Mouse (Mus musculus): ENCODE measurements at regions not wholly inside any gene's neighbourhood (a gene's known extent, or its start where the extent isn't known, plus 50 kb on each side); places are given as distances from the start of the nearest gene placed in this dataset.

- Histone ChIP-seq H3K9me3 (ENCODE audit: control insufficient read depth, low read length) (no peaks in the 10 kb centered on the region), H3K36me3 (ENCODE audit: control insufficient read depth, insufficient read depth, low read length) (no peaks in the 10 kb centered on the region), H3K27ac (replicated peaks; ENCODE audit: low read depth, low read length) (no peak overlapping the region), H3K4me3 (replicated peaks; ENCODE audit: low read depth, low read length) (no peak overlapping the region), H3K4me2 (ENCODE audit: low read length) (no peak overlapping the region), H3K4me1 (ENCODE audit: control insufficient read depth, insufficient read depth, low read length) (no peaks in the 10 kb centered on the region), H3K9ac (replicated peaks; ENCODE audit: low read length) (no peak overlapping the region), H3K27me3 (ENCODE audit: control insufficient read depth, insufficient read depth, low read length) (no peaks in the 10 kb centered on the region)
- ATAC-seq (ENCODE audit: low FRiP score, low TSS enrichment) (no peak), DNase-seq (no peak)
- 85% methylated on average over 2 of the region's 2 CpGs for WGBS
Observed at GRCm38 (mm10) chr4:4510180-4510920, 282.8 kb downstream of the Impad1 start.

- no peak for ATAC-seq (ENCODE audit: low FRiP score, low TSS enrichment)
- WGBS, result 85% methylated on average over 3 of the region's 3 CpGs
Observed at GRCm38 (mm10) chr4:4509296-4509695, 283.9 kb downstream of the Impad1 start.

GRCm38 (mm10) chr4:4497199-4497598 lies 296.0 kb downstream of the Impad1 start:
- Histone ChIP-seq H3K9me3 (ENCODE audit: control insufficient read depth, low read length) (no peaks in the 10 kb centered on the region), H3K4me1 (ENCODE audit: control insufficient read depth, insufficient read depth, low read length) (no peaks in the 10 kb centered on the region), H3K4me2 (ENCODE audit: low read length) (no peak overlapping the region), H3K27ac (replicated peaks; ENCODE audit: low read depth, low read length) (no peak overlapping the region), H3K27me3 (ENCODE audit: control insufficient read depth, insufficient read depth, low read length) (no peaks in the 10 kb centered on the region), H3K9ac (replicated peaks; ENCODE audit: low read length) (no peak overlapping the region), H3K36me3 (ENCODE audit: control insufficient read depth, insufficient read depth, low read length) (no peaks in the 10 kb centered on the region), H3K4me3 (replicated peaks; ENCODE audit: low read depth, low read length) (no peak overlapping the region)
- 95% methylated on average over 1 of the region's 1 CpGs for WGBS
- ATAC-seq (ENCODE audit: low FRiP score, low TSS enrichment) (no peak), DNase-seq (no peak)

More at GRCm38 (mm10) chr4:4509296-4509695, 283.9 kb downstream of the Impad1 start:
- no peaks in the 10 kb centered on the region for H3K27me3 ChIP-seq (ENCODE audit: control insufficient read depth, insufficient read depth, low read length)
- no peaks in the 10 kb centered on the region for H3K36me3 ChIP-seq (ENCODE audit: control insufficient read depth, insufficient read depth, low read length)
- DNase-seq, result no peak
- H3K9ac ChIP-seq (replicated peaks; ENCODE audit: low read length), result no peak overlapping the region
- H3K9me3 ChIP-seq (ENCODE audit: control insufficient read depth, low read length), result no peaks in the 10 kb centered on the region
- no peak overlapping the region for H3K4me3 ChIP-seq (replicated peaks; ENCODE audit: low read depth, low read length)
- H3K4me2 ChIP-seq (ENCODE audit: low read length), result no peak overlapping the region
- no peak overlapping the region for H3K27ac ChIP-seq (replicated peaks; ENCODE audit: low read depth, low read length)
- no peaks in the 10 kb centered on the region for H3K4me1 ChIP-seq (ENCODE audit: control insufficient read depth, insufficient read depth, low read length)

GRCm38 (mm10) chr4:4496181-4496580 lies 297.0 kb downstream of the Impad1 start:
- Histone ChIP-seq H3K27me3 (ENCODE audit: control insufficient read depth, insufficient read depth, low read length) (no peaks in the 10 kb centered on the region), H3K4me3 (replicated peaks; ENCODE audit: low read depth, low read length) (no peak overlapping the region), H3K36me3 (ENCODE audit: control insufficient read depth, insufficient read depth, low read length) (no peaks in the 10 kb centered on the region), H3K9ac (replicated peaks; ENCODE audit: low read length) (no peak overlapping the region), H3K27ac (replicated peaks; ENCODE audit: low read depth, low read length) (no peak overlapping the region), H3K4me1 (ENCODE audit: control insufficient read depth, insufficient read depth, low read length) (no peaks in the 10 kb centered on the region), H3K9me3 (ENCODE audit: control insufficient read depth, low read length) (no peaks in the 10 kb centered on the region), H3K4me2 (ENCODE audit: low read length) (no peak overlapping the region)
- ATAC-seq (ENCODE audit: low FRiP score, low TSS enrichment) (no peak), DNase-seq (no peak)
- WGBS, result 4% methylated on average over 4 of the region's 4 CpGs

DNA sequence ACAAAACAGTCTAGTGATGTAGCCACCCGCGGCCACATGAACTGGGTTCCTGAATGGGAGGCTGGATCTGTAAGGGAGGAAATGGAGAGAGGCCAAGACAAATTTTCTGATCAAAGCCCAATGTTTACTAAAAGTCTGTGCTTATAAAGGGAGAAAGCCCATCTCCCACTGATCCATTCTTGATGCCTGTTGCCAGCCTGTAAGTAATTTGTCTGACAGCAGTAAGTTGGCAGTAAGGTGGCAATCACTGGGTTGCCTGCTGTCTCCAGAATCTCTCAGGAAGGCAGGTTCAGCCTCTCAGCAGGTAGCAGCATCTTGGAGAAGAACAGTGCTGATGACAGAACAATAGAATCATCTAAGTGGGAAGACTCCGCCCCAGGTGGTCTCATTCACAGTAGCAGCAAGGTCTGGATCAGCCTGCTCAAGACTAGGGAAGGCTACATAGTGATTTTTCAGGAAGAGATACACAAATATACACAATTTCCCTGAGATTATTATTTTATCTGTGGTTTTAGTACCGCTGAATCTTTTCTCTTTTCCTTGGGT lies 327.9 kb downstream of the Impad1 start:
- Histone ChIP-seq H3K4me3 (replicated peaks; ENCODE audit: low read depth, low read length) (no peak overlapping the region), H3K36me3 (ENCODE audit: control insufficient read depth, insufficient read depth, low read length) (no peaks in the 10 kb centered on the region), H3K4me1 (ENCODE audit: control insufficient read depth, insufficient read depth, low read length) (no peaks in the 10 kb centered on the region), H3K9me3 (ENCODE audit: control insufficient read depth, low read length) (no peaks in the 10 kb centered on the region), H3K27ac (replicated peaks; ENCODE audit: low read depth, low read length) (no peak overlapping the region), H3K9ac (replicated peaks; ENCODE audit: low read length) (no peak overlapping the region), H3K27me3 (ENCODE audit: control insufficient read depth, insufficient read depth, low read length) (no peaks in the 10 kb centered on the region), H3K4me2 (ENCODE audit: low read length) (no peak overlapping the region)
- 56% methylated on average over 4 of the region's 4 CpGs for WGBS
- ATAC-seq (ENCODE audit: low FRiP score, low TSS enrichment) (no peak), DNase-seq (no peak)

- DNase-seq, result no peak
- Histone ChIP-seq H3K4me3 (replicated peaks; ENCODE audit: low read depth, low read length) (no peak overlapping the region), H3K27me3 (ENCODE audit: control insufficient read depth, insufficient read depth, low read length) (no peaks in the 10 kb centered on the region), H3K9ac (replicated peaks; ENCODE audit: low read length) (no peak overlapping the region), H3K4me1 (ENCODE audit: control insufficient read depth, insufficient read depth, low read length) (no peaks in the 10 kb centered on the region), H3K27ac (replicated peaks; ENCODE audit: low read depth, low read length) (no peak overlapping the region), H3K4me2 (ENCODE audit: low read length) (no peak overlapping the region), H3K36me3 (ENCODE audit: control insufficient read depth, insufficient read depth, low read length) (no peaks in the 10 kb centered on the region), H3K9me3 (ENCODE audit: control insufficient read depth, low read length) (no peaks in the 10 kb centered on the region)
- ATAC-seq (ENCODE audit: low FRiP score, low TSS enrichment), result no peak
- WGBS, result 75% methylated on average over 4 of the region's 4 CpGs
Observed at GRCm38 (mm10) chr4:4464130-4464700, 328.9 kb downstream of the Impad1 start.

DNA sequence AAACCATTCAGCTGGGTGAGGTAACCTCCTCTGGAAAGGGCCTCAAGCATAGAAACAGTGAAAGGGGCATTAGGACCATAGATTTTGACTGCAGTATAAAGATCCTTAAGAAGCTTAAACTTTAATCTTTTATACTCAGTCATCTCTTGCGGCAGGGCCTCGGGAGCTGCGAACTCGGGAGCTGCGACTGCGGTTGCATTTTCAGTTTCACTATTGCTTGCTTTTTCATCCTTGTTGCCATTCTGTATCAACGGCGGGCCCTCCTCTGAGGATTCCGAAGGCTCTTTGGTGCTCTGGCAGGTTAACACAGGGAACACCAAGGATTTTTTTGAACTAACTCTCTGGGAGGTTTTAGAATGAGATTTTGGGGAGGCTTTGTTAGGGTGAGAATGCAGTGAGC lies 333.9 kb downstream of the Impad1 start:
- WGBS, result 72% methylated on average over 9 of the region's 9 CpGs
- DNase-seq (no peak), ATAC-seq (ENCODE audit: low FRiP score, low TSS enrichment) (no peak)
- no peaks in the 10 kb centered on the region for H3K36me3 ChIP-seq (ENCODE audit: control insufficient read depth, insufficient read depth, low read length)
- H3K27ac ChIP-seq (replicated peaks; ENCODE audit: low read depth, low read length), result no peak overlapping the region
- no peaks in the 10 kb centered on the region for H3K4me1 ChIP-seq (ENCODE audit: control insufficient read depth, insufficient read depth, low read length)
- no peak overlapping the region for H3K4me3 ChIP-seq (replicated peaks; ENCODE audit: low read depth, low read length)
- H3K27me3 ChIP-seq (ENCODE audit: control insufficient read depth, insufficient read depth, low read length), result no peaks in the 10 kb centered on the region
- H3K4me2 ChIP-seq (ENCODE audit: low read length), result no peak overlapping the region
- H3K9ac ChIP-seq (replicated peaks; ENCODE audit: low read length), result no peak overlapping the region
- no peaks in the 10 kb centered on the region for H3K9me3 ChIP-seq (ENCODE audit: control insufficient read depth, low read length)

GRCm38 (mm10) chr4:4450104-4450503 lies 343.1 kb downstream of the Impad1 start:
- Histone ChIP-seq H3K27me3 (ENCODE audit: control insufficient read depth, insufficient read depth, low read length) (no peaks in the 10 kb centered on the region), H3K9me3 (ENCODE audit: control insufficient read depth, low read length) (no peaks in the 10 kb centered on the region), H3K9ac (replicated peaks; ENCODE audit: low read length) (no peak overlapping the region), H3K36me3 (ENCODE audit: control insufficient read depth, insufficient read depth, low read length) (no peaks in the 10 kb centered on the region), H3K4me3 (replicated peaks; ENCODE audit: low read depth, low read length) (no peak overlapping the region), H3K4me2 (ENCODE audit: low read length) (no peak overlapping the region), H3K27ac (replicated peaks; ENCODE audit: low read depth, low read length) (no peak overlapping the region), H3K4me1 (ENCODE audit: control insufficient read depth, insufficient read depth, low read length) (no peaks in the 10 kb centered on the region)
- ATAC-seq (ENCODE audit: low FRiP score, low TSS enrichment) (no peak), DNase-seq (no peak)
- WGBS, result 100% methylated on average over 1 of the region's 1 CpGs

GRCm38 (mm10) chr4:4442650-4443049 lies 350.5 kb downstream of the Impad1 start:
- Histone ChIP-seq H3K36me3 (ENCODE audit: control insufficient read depth, insufficient read depth, low read length) (no peaks in the 10 kb centered on the region), H3K9ac (replicated peaks; ENCODE audit: low read length) (no peak overlapping the region), H3K4me3 (replicated peaks; ENCODE audit: low read depth, low read length) (no peak overlapping the region), H3K27me3 (ENCODE audit: control insufficient read depth, insufficient read depth, low read length) (no peaks in the 10 kb centered on the region), H3K9me3 (ENCODE audit: control insufficient read depth, low read length) (no peaks in the 10 kb centered on the region), H3K27ac (replicated peaks; ENCODE audit: low read depth, low read length) (no peak overlapping the region), H3K4me1 (ENCODE audit: control insufficient read depth, insufficient read depth, low read length) (no peaks in the 10 kb centered on the region), H3K4me2 (ENCODE audit: low read length) (no peak overlapping the region)
- no peak for ATAC-seq (ENCODE audit: low FRiP score, low TSS enrichment)
- no peak for DNase-seq
- WGBS, result 85% methylated on average over 2 of the region's 2 CpGs

Data from midbrain, embryonic 14.5 days (tissue).